Mouse (Mus musculus) embryonic facial prominence, embryonic 15.5 days (tissue): Measurements from ENCODE around the gene Gm21627. TPM values are rescaled to one million over a fixed set of nuclear protein-coding genes. Genes with fewer than 3 reads are reported as not detected.
"Not testable (repeated sequence)": the region's sequence is repeated elsewhere in the genome, so short reads cannot be mapped to it uniquely, and the experiment has no call there.

Experiments used
- ATAC-seq: fragments of 200-750 bp; cut with Nextera tagmentation; 2 replicates; pipeline ENCODE4 v1.8.0; 2017; ENCODE audit warnings: low read depth, moderate TSS enrichment; ENCODE audit not compliant: insufficient number of reproducible peaks, low FRiP score, low TSS enrichment
- H3K27ac ChIP-seq: fragments of 300-500 bp; sonication (generic); replicated peaks from 2 replicates; pipeline ENCODE4 v1.5.1; 2015; ENCODE audit warnings: mild to moderate bottlenecking, inconsistent platforms
- H3K27me3 ChIP-seq: fragments of 300-500 bp; sonication (generic); 2 replicates; pipeline ENCODE4 v1.6.1; 2015; ENCODE audit warnings: inconsistent platforms
- H3K36me3 ChIP-seq: fragments of 300-500 bp; sonication (generic); 2 replicates; pipeline ENCODE4 v1.6.1; 2015; ENCODE audit warnings: mild to moderate bottlenecking, inconsistent platforms
- H3K4me1 ChIP-seq: fragments of 300-500 bp; sonication (generic); 2 replicates; pipeline ENCODE4 v1.6.1; 2015; ENCODE audit warnings: inconsistent platforms
- H3K4me2 ChIP-seq: fragments of 300-500 bp; sonication (generic); replicated peaks from 2 replicates; pipeline ENCODE4 v1.6.1; 2015; ENCODE audit warnings: mild to moderate bottlenecking, inconsistent platforms
- H3K4me3 ChIP-seq: fragments of 300-500 bp; sonication (generic); replicated peaks from 2 replicates; pipeline ENCODE4 v1.5.1; 2015; ENCODE audit warnings: mild to moderate bottlenecking, inconsistent platforms
- H3K9ac ChIP-seq: fragments of 300-500 bp; sonication (generic); 2 replicates; pipeline ENCODE4 v1.6.1; 2015; ENCODE audit warnings: inconsistent platforms
- H3K9me3 ChIP-seq: fragments of 300-500 bp; sonication (generic); replicated peaks from 2 replicates; pipeline ENCODE4 v1.6.1; 2016; ENCODE audit warnings: inconsistent platforms
- WGBS: fragments of 180-500 bp; shearing (Covaris S2); methylation state at CpG from one replicate; pipeline ENCODE4 v1.1.7; 2015; 5-methylcytosine and 5-hydroxymethylcytosine counted together
- polyA plus RNA-seq: library from polyadenylated mRNA; unstranded; fragments of >200 nt; fragmentation: Nextera tagmentation; extraction: Ambion mirVana; gene quantifications from 2 replicates; pipeline ENCODE4 v1.2.1, GENCODE M21; 2015

Gm21627 gene
- not detected in 2 replicates for polyA plus RNA-seq

GRCm38 (mm10) chrY:63228127-63228526, at the start of gene Gm21627:
Gene Gm21627, plus strand, starts transcription at chrY:63228427.
- H3K27me3 ChIP-seq, H3K36me3 ChIP-seq, H3K27ac ChIP-seq, H3K4me3 ChIP-seq, H3K9me3 ChIP-seq, ATAC-seq, H3K9ac ChIP-seq, H3K4me1 ChIP-seq, H3K4me2 ChIP-seq: not testable (repeated sequence)
- WGBS: no CpG with 5 or more reads among the region's 6 CpGs
